Mouse (Mus musculus) MEL (cell line): Measurements from ENCODE around the gene Cd300lf. TPM values are rescaled to one million over a fixed set of nuclear protein-coding genes. Genes with fewer than 3 reads are reported as not detected.
A peak's percentile ranks its signal among the peaks of the same experiment; 100 is the strongest.

Source experiments
- DNase-seq: peaks from one replicate; pipeline ENCODE4 v3.0.0; 2011; ENCODE audit warnings: low read depth, low spot score
- H3K27ac ChIP-seq: 2 replicates; pipeline ENCODE4 v1.5.1; 2012; ENCODE audit warnings: low read depth, mild to moderate bottlenecking, control low read depth, low read length, moderate library complexity; ENCODE audit not compliant: control insufficient read depth
- H3K27me3 ChIP-seq, 2 experiments: fragments of 150-350 bp in 1 of 2; sonication (generic) in 1 of 2; 2 replicates each; pipeline ENCODE4 v1.6.1; 2012; ENCODE audit warnings: low read length in 2 of 2, mild to moderate bottlenecking in 2 of 2, improper control_type of control experiment in 1 of 2, moderate library complexity in 1 of 2; ENCODE audit not compliant: insufficient read depth in 2 of 2, control insufficient read depth in 1 of 2
- H3K36me3 ChIP-seq, 2 experiments: 2 replicates each; pipeline ENCODE4 v1.6.1; 2012 to 2014; ENCODE audit warnings: low read length in 2 of 2, improper control_type of control experiment in 1 of 2, inconsistent platforms in 1 of 2, mild to moderate bottlenecking in 1 of 2; ENCODE audit not compliant: insufficient read depth in 2 of 2, control insufficient read depth in 1 of 2
- H3K4me1 ChIP-seq, 2 experiments: fragments of 150-350 bp in 1 of 2; sonication (generic) in 1 of 2; 2 replicates each; pipeline ENCODE4 v1.6.1; 2012; ENCODE audit warnings: low read length in 2 of 2, improper control_type of control experiment in 1 of 2, mild to moderate bottlenecking in 1 of 2; ENCODE audit not compliant: insufficient read depth in 2 of 2, control insufficient read depth in 1 of 2
- H3K4me3 ChIP-seq, 2 experiments: fragments of 150-350 bp in 1 of 2; sonication (generic) in 1 of 2; 2 replicates each; pipeline ENCODE4 v1.5.1; 2012; ENCODE audit warnings: low read depth in 2 of 2, low read length in 2 of 2, mild to moderate bottlenecking in 2 of 2, moderate library complexity in 2 of 2, control low read depth in 1 of 2, improper control_type of control experiment in 1 of 2; ENCODE audit not compliant: control insufficient read depth in 1 of 2, insufficient read depth in 1 of 2
- H3K79me2 ChIP-seq: 2 replicates; pipeline ENCODE4 v1.6.1; 2012; ENCODE audit warnings: mild to moderate bottlenecking, low read length, moderate library complexity; ENCODE audit not compliant: control insufficient read depth, poor library complexity, insufficient read depth
- H3K9ac ChIP-seq: 2 replicates; pipeline ENCODE4 v1.6.1; 2012; ENCODE audit warnings: low read depth, mild to moderate bottlenecking, control low read depth, low read length, moderate library complexity; ENCODE audit not compliant: control insufficient read depth, poor library complexity, severe bottlenecking
- H3K9me3 ChIP-seq: fragments of 150-350 bp; sonication (generic); replicated peaks from 2 replicates; pipeline ENCODE4 v1.6.1; 2012; ENCODE audit warnings: mild to moderate bottlenecking, low read length, improper control_type of control experiment, moderate library complexity; ENCODE audit not compliant: insufficient read depth
- BHLHE40 ChIP-seq: IDR thresholded peaks from 2 replicates; pipeline ENCODE4 v1.6.1; 2012; ENCODE audit warnings: low read depth, mild to moderate bottlenecking, inconsistent platforms, low read length, improper control_type of control experiment, borderline replicate concordance
- CHD1 ChIP-seq: IDR thresholded peaks from 2 replicates; pipeline ENCODE4 v1.6.1; 2012; ENCODE audit warnings: low read depth, mild to moderate bottlenecking, inconsistent platforms, low read length, improper control_type of control experiment
- CHD2 ChIP-seq: IDR thresholded peaks from 2 replicates; pipeline ENCODE4 v1.6.1; 2011; ENCODE audit warnings: low read length, improper control_type of control experiment
- CTCF ChIP-seq, 3 experiments: IDR thresholded peaks in 2 of 3; conservative IDR thresholded peaks in 1 of 3; 2 replicates each; pipeline ENCODE4 v1.5.1; 2011 to 2012; ENCODE audit warnings: low read length in 3 of 3, low read depth in 2 of 3, mild to moderate bottlenecking in 2 of 3, improper control_type of control experiment in 1 of 3, inconsistent platforms in 1 of 3, mixed read lengths in 1 of 3, moderate library complexity in 1 of 3; ENCODE audit not compliant: control insufficient read depth in 1 of 3, insufficient read depth in 1 of 3, poor library complexity in 1 of 3, severe bottlenecking in 1 of 3
- E2F4 ChIP-seq: IDR thresholded peaks from 2 replicates; pipeline ENCODE4 v1.6.1; 2011; ENCODE audit warnings: low read depth, low read length, improper control_type of control experiment, borderline replicate concordance
- ELF1 ChIP-seq: IDR thresholded peaks from 2 replicates; pipeline ENCODE4 v1.6.1; 2014; ENCODE audit warnings: low read depth, mild to moderate bottlenecking, inconsistent platforms, low read length, improper control_type of control experiment, moderate library complexity
- EP300 ChIP-seq, 2 experiments: IDR thresholded peaks; 2 replicates each; pipeline ENCODE4 v1.6.1; 2011; ENCODE audit warnings: improper control_type of control experiment in 2 of 2, low read length in 2 of 2, low read depth in 1 of 2, mild to moderate bottlenecking in 1 of 2
- ETS1 ChIP-seq: IDR thresholded peaks from 2 replicates; pipeline ENCODE4 v1.6.1; 2012; ENCODE audit warnings: low read depth, mild to moderate bottlenecking, inconsistent platforms, low read length, improper control_type of control experiment, moderate library complexity
- GATA1 ChIP-seq: IDR thresholded peaks from 2 replicates; pipeline ENCODE4 v1.6.1; 2011; ENCODE audit warnings: low read depth, low read length, improper control_type of control experiment
- HCFC1 ChIP-seq: IDR thresholded peaks from 2 replicates; pipeline ENCODE4 v1.6.1; 2012; ENCODE audit warnings: low read depth, mild to moderate bottlenecking, inconsistent platforms, low read length, improper control_type of control experiment, moderate library complexity
- JUND ChIP-seq: IDR thresholded peaks from 2 replicates; pipeline ENCODE4 v1.6.1; 2011; ENCODE audit warnings: low read depth, mild to moderate bottlenecking, improper control_type of control experiment, low read length
- KAT2A ChIP-seq: conservative IDR thresholded peaks from 2 replicates; pipeline ENCODE4 v1.6.1; 2012; ENCODE audit warnings: low read depth, low read length, improper control_type of control experiment, inconsistent platforms
- MAFK ChIP-seq: IDR thresholded peaks from 2 replicates; pipeline ENCODE4 v1.6.1; 2011; ENCODE audit warnings: low read depth, mild to moderate bottlenecking, low read length, improper control_type of control experiment, borderline replicate concordance
- MAX ChIP-seq: IDR thresholded peaks from 2 replicates; pipeline ENCODE4 v1.6.1; 2011; ENCODE audit warnings: low read length, improper control_type of control experiment
- MAZ ChIP-seq: IDR thresholded peaks from 2 replicates; pipeline ENCODE4 v1.6.1; 2012; ENCODE audit warnings: low read depth, mild to moderate bottlenecking, inconsistent platforms, low read length, improper control_type of control experiment
- MEF2A ChIP-seq: IDR thresholded peaks from 2 replicates; pipeline ENCODE4 v1.6.1; 2014; ENCODE audit warnings: low read depth, mild to moderate bottlenecking, inconsistent platforms, low read length, improper control_type of control experiment; ENCODE audit not compliant: poor library complexity, insufficient replicate concordance, severe bottlenecking; ENCODE audit errors: extremely low read depth
- MXI1 ChIP-seq: IDR thresholded peaks from 2 replicates; pipeline ENCODE4 v1.6.1; 2011; ENCODE audit warnings: mild to moderate bottlenecking, low read depth, low read length, improper control_type of control experiment
- MYB ChIP-seq: IDR thresholded peaks from 2 replicates; pipeline ENCODE4 v1.6.1; 2011; ENCODE audit warnings: mild to moderate bottlenecking, low read depth, low read length, improper control_type of control experiment
- MYC ChIP-seq: IDR thresholded peaks from 2 replicates; pipeline ENCODE4 v1.6.1; 2011; ENCODE audit warnings: low read depth, mild to moderate bottlenecking, low read length, improper control_type of control experiment, moderate library complexity
- NELFE ChIP-seq: IDR thresholded peaks from 2 replicates; pipeline ENCODE4 v1.6.1; 2011; ENCODE audit warnings: low read depth, low read length, improper control_type of control experiment
- POLR2A ChIP-seq, 2 experiments: IDR thresholded peaks; 2 replicates each; pipeline ENCODE4 v1.6.1; 2011 to 2012; ENCODE audit warnings: low read length in 2 of 2, mild to moderate bottlenecking in 2 of 2, control low read depth in 1 of 2, improper control_type of control experiment in 1 of 2, low read depth in 1 of 2, moderate library complexity in 1 of 2; ENCODE audit not compliant: control insufficient read depth in 1 of 2, insufficient read depth in 1 of 2, poor library complexity in 1 of 2
- POLR2AphosphoS5 ChIP-seq: IDR thresholded peaks from 2 replicates; pipeline ENCODE4 v1.6.1; 2012; ENCODE audit warnings: low read depth, borderline replicate concordance, mild to moderate bottlenecking, inconsistent platforms, low read length, moderate library complexity, mixed read lengths
- RAD21 ChIP-seq: IDR thresholded peaks from 2 replicates; pipeline ENCODE4 v1.6.1; 2011; ENCODE audit warnings: mild to moderate bottlenecking, low read depth, low read length, improper control_type of control experiment
- SIN3A ChIP-seq: IDR thresholded peaks from 2 replicates; pipeline ENCODE4 v1.6.1; 2012; ENCODE audit warnings: low read length, improper control_type of control experiment, inconsistent platforms
- SMC3 ChIP-seq: IDR thresholded peaks from 2 replicates; pipeline ENCODE4 v1.6.1; 2011; ENCODE audit warnings: low read depth, low read length, improper control_type of control experiment
- TCF12 ChIP-seq: IDR thresholded peaks from 2 replicates; pipeline ENCODE4 v1.6.1; 2014; ENCODE audit warnings: low read depth, mild to moderate bottlenecking, inconsistent platforms, low read length, improper control_type of control experiment, moderate library complexity
- UBTF ChIP-seq: IDR thresholded peaks from 2 replicates; pipeline ENCODE4 v1.6.1; 2012; ENCODE audit warnings: low read depth, mild to moderate bottlenecking, inconsistent platforms, low read length, improper control_type of control experiment, moderate library complexity, borderline replicate concordance; ENCODE audit not compliant: insufficient read depth
- USF1 ChIP-seq: IDR thresholded peaks from 2 replicates; pipeline ENCODE4 v1.6.1; 2014; ENCODE audit warnings: low read depth, mild to moderate bottlenecking, inconsistent platforms, low read length, improper control_type of control experiment, moderate library complexity
- USF2 ChIP-seq, 2 experiments: IDR thresholded peaks; 2 replicates each; pipeline ENCODE4 v1.6.1; 2011 to 2012; ENCODE audit warnings: improper control_type of control experiment in 2 of 2, low read length in 2 of 2, borderline replicate concordance in 1 of 2, inconsistent platforms in 1 of 2, low read depth in 1 of 2, mild to moderate bottlenecking in 1 of 2; ENCODE audit not compliant: insufficient read depth in 1 of 2
- ZC3H11A ChIP-seq: IDR thresholded peaks from 2 replicates; pipeline ENCODE4 v1.6.1; 2012; ENCODE audit warnings: low read depth, mild to moderate bottlenecking, inconsistent platforms, low read length, improper control_type of control experiment
- ZKSCAN1 ChIP-seq: IDR thresholded peaks from 2 replicates; pipeline ENCODE4 v1.6.1; 2012; ENCODE audit warnings: low read depth, mild to moderate bottlenecking, inconsistent platforms, low read length, improper control_type of control experiment, moderate library complexity
- ZNF384 ChIP-seq: IDR thresholded peaks from 2 replicates; pipeline ENCODE4 v1.6.1; 2012; ENCODE audit warnings: low read depth, mild to moderate bottlenecking, inconsistent platforms, low read length, improper control_type of control experiment
- polyA plus RNA-seq, 2 experiments: library from polyadenylated mRNA; stranded (reverse) in 1 of 2; unstranded in 1 of 2; fragments of >175 nt in 1 of 2; fragments of >200 nt in 1 of 2; gene quantifications; 2 replicates each; pipeline versions ENCODE4 v1.2.1 to v1.2.4; 2012; ENCODE audit warnings: low replicate concordance in 2 of 2, low read depth in 1 of 2; ENCODE audit not compliant: insufficient read length in 2 of 2, insufficient read depth in 1 of 2, missing spikeins in 1 of 2
- total RNA-seq: library from RNA; depleted of rRNA; stranded (reverse); fragments of 300-350 nt; gene quantifications from 2 replicates; pipeline ENCODE4 v1.2.3, GENCODE M21; 2012

Cd300lf gene
- total and polyA plus RNA-seq, 3 experiments = 0.12 to 0.46 TPM; not detected in 1

GRCm38 (mm10) chr11:115157933-115158719 lies 24.3 kb upstream of the Cd300lf start (continued):
- TF ChIP-seq ZC3H11A = no peak
- TF ChIP-seq KAT2A = no peak
- TF ChIP-seq CHD1 = no peak
- TF ChIP-seq RAD21 = no peak

- H3K4me1 ChIP-seq = peaks cover 15 to 44% of the 10 kb centered on the region in 2 experiments
- no peaks in the 10 kb centered on the region for H3K79me2 ChIP-seq
- H3K4me3 ChIP-seq = peak overlapping the region; percentile 23 to 75
- peak overlapping the region; percentile 41 for H3K9ac ChIP-seq
- peak overlapping the region; percentile 55; the same call in 1 of the 2 replicates for H3K27ac ChIP-seq
- peaks cover 0 to 27% of the 10 kb centered on the region in 2 experiments; a peak in 2 of 4 replicates for H3K36me3 ChIP-seq
- no peaks in the 10 kb centered on the region; a peak in 1 of 4 replicates for H3K27me3 ChIP-seq
- H3K9me3 ChIP-seq = no peaks in the 10 kb centered on the region
- peak; percentile 72 for DNase-seq
- TF ChIP-seq POLR2AphosphoS5 (no peak), MAX (no peak), ZC3H11A (no peak), SMC3 (no peak), MYB (peak; percentile 46; the same call in 1 of the 2 replicates), MXI1 (no peak), MAZ (peak; percentile 72; the same call in 1 of the 2 replicates), TCF12 (0 out of 2 replicates have a peak, but pooled peaks have one; percentile 40), CHD2 (no peak), MYC (no peak), MAFK (no peak), CTCF (IDR thresholded peaks at IDR 0.05 in 2 of 3, conservative IDR thresholded peaks at IDR 0.05 in 1 of 3; ENCODE audit: control insufficient read depth in 1 of 3, insufficient read depth in 1 of 3, low read depth in 2 of 3, low read length in 3 of 3, poor library complexity in 1 of 3, severe bottlenecking in 1 of 3) (no peak), NELFE (0 out of 2 replicates have a peak, but pooled peaks have one; percentile 28), ELF1 (no peak), ZKSCAN1 (no peak), SIN3A (peak; percentile 66; the same call in 1 of the 2 replicates), HCFC1 (no peak), UBTF (no peak), KAT2A (no peak), ZNF384 (no peak), E2F4 (no peak), BHLHE40 (no peak), GATA1 (peak; percentile 18; the same call in 1 of the 2 replicates), RAD21 (no peak), JUND (no peak), CHD1 (no peak), ETS1 (peak; percentile 8; the same call in 1 of the 2 replicates), USF2 (IDR thresholded peaks at IDR 0.05; ENCODE audit: borderline replicate concordance in 1 of 2, insufficient read depth in 1 of 2, low read depth in 1 of 2, low read length in 2 of 2) (no peak), EP300 (IDR thresholded peaks at IDR 0.05; ENCODE audit: low read depth in 1 of 2, low read length in 2 of 2) (peak; percentile 61 to 77), MEF2A (no peak), USF1 (no peak), POLR2A (IDR thresholded peaks at IDR 0.05; ENCODE audit: control insufficient read depth in 1 of 2, insufficient read depth in 1 of 2, low read depth in 1 of 2, low read length in 2 of 2, poor library complexity in 1 of 2) (peak in 1 of 2 experiments; percentile 50; a peak in 2 of 4 replicates)
Observed at GRCm38 (mm10) chr11:115155053-115155634, 21.4 kb upstream of the Cd300lf start.
